Mouse (Mus musculus): Measurements from ENCODE around the gene Dclk3. TPM values are rescaled to one million over a fixed set of nuclear protein-coding genes. Genes with fewer than 3 reads are reported as not detected.

Gene Dclk3
- polyA plus RNA-seq, 1 experiment from 2014 or later: 0.07 TPM

Other genes with a start within 250 kb of the Dclk3 start
- gene Mlh1, start 167.3 kb upstream of the Dclk3 start, polyA plus RNA-seq (2014; fragmentation: Nextera tagmentation; extraction: Ambion mirVana): 50.2 and 52.4 TPM in 2 replicates
- gene Epm2aip1, start 167.2 kb upstream of the Dclk3 start, polyA plus RNA-seq (2014; fragmentation: Nextera tagmentation; extraction: Ambion mirVana): 21.7 and 24.5 TPM in 2 replicates
- 0.03 and 0.10 TPM in 2 replicates for gene Trank1, start 127.3 kb upstream of the Dclk3 start, polyA plus RNA-seq (2014; fragmentation: Nextera tagmentation; extraction: Ambion mirVana)